Mouse (Mus musculus) gastrocnemius, postnatal 4 days (tissue): ENCODE results near the gene Gucd1. TPM values are rescaled to one million over a fixed set of nuclear protein-coding genes. Genes with fewer than 3 reads are reported as not detected.
A peak's percentile ranks its signal among the peaks of the same experiment; 100 is the strongest.
"Not testable (repeated sequence)": the region's sequence is repeated elsewhere in the genome, so short reads cannot be mapped to it uniquely, and the experiment has no call there.

Experiments
- DNase-seq, 2 experiments: peaks; one replicate each; pipeline ENCODE4 v3.0.0; 2021 to 2022; ENCODE audit warnings: low spot score in 2 of 2, mixed read lengths in 2 of 2
- long read RNA-seq, 2 experiments: library from polyadenylated mRNA; stranded (forward); transcript quantifications; one replicate each; pipeline ENCODE4 v2.0.0; 2021
- total RNA-seq, 2 experiments: library from RNA; stranded (reverse); gene quantifications; 2 replicates each; pipeline ENCODE4 v1.2.3; 2021

Gene Gucd1
- total RNA-seq, result 10 to 100 TPM; 39.5 to 39.9 TPM
- long read RNA-seq, experiment 1, transcript Gucd1-201 (6 exons, 3,500 nt), result major isoform, 63 of 83 reads
- long read RNA-seq, experiment 1, partial matches to known transcripts, result 3 of 83 reads
- long read RNA-seq, experiment 1, other reads (novel, unspliced or antisense), result 17 of 83 reads
- long read RNA-seq, experiment 2, transcript Gucd1-201 (6 exons, 3,500 nt), result major isoform, 75 of 106 reads
- long read RNA-seq, experiment 2, partial matches to known transcripts, result 3 of 106 reads
- long read RNA-seq, experiment 2, other reads (novel, unspliced or antisense), result 27 of 106 reads

- DNase-seq, result peak; percentile 95 to 97
Measured at GRCm38 (mm10) chr10:75517758-75518143, at the start of gene Gucd1. TSS of gene Gucd1 (minus strand) at chr10:75517972.

GRCm38 (mm10) chr10:75566765-75567164 is 49.0 kb upstream of the Gucd1 start:
- not testable (repeated sequence) for DNase-seq

GRCm38 (mm10) chr10:75566321-75566720 is 48.5 kb upstream of the Gucd1 start:
- no peak for DNase-seq

GRCm38 (mm10) chr10:75565906-75566305 is 48.1 kb upstream of the Gucd1 start:
- DNase-seq, result no peak

- no peak for DNase-seq
Measured at GRCm38 (mm10) chr10:75565436-75565835, 47.7 kb upstream of the Gucd1 start.

GRCm38 (mm10) chr10:75564687-75565265 is 47.0 kb upstream of the Gucd1 start:
- no peak for DNase-seq

GRCm38 (mm10) chr10:75562596-75562995 is 44.8 kb upstream of the Gucd1 start:
- DNase-seq, result no peak

- DNase-seq, result no peak
Measured at GRCm38 (mm10) chr10:75561071-75561654, 43.4 kb upstream of the Gucd1 start, which contains the start of gene Ggt1. TSS of gene Ggt1 (plus strand) at chr10:75561604.

- no peak for DNase-seq
Measured at GRCm38 (mm10) chr10:75560549-75560899, 42.8 kb upstream of the Gucd1 start.

GRCm38 (mm10) chr10:75559676-75560548 is 42.1 kb upstream of the Gucd1 start, which contains the start of gene Lrrc75b:
TSS of gene Lrrc75b (minus strand) at chr10:75560330.
- peak in 1 of 2 experiments; percentile 48 for DNase-seq

- DNase-seq, result no peak
Measured at GRCm38 (mm10) chr10:75559041-75559675, 41.4 kb upstream of the Gucd1 start.

- no peak for DNase-seq
Measured at GRCm38 (mm10) chr10:75558515-75558914, 40.7 kb upstream of the Gucd1 start.

- no peak for DNase-seq
Measured at GRCm38 (mm10) chr10:75556026-75556425, 38.3 kb upstream of the Gucd1 start.

- no peak for DNase-seq
Measured at GRCm38 (mm10) chr10:75555557-75555956, 37.8 kb upstream of the Gucd1 start.

GRCm38 (mm10) chr10:75554090-75554489 is 36.3 kb upstream of the Gucd1 start:
- no peak for DNase-seq

GRCm38 (mm10) chr10:75552701-75553450 is 35.1 kb upstream of the Gucd1 start:
- no peak for DNase-seq

GRCm38 (mm10) chr10:75552106-75552505 is 34.3 kb upstream of the Gucd1 start:
- DNase-seq, result no peak

- DNase-seq, result no peak
Measured at GRCm38 (mm10) chr10:75551175-75551574, 33.4 kb upstream of the Gucd1 start.

- no peak for DNase-seq
Measured at GRCm38 (mm10) chr10:75549886-75550285, 32.1 kb upstream of the Gucd1 start.

GRCm38 (mm10) chr10:75548486-75548885 is 30.7 kb upstream of the Gucd1 start:
- no peak for DNase-seq
